Mouse (Mus musculus) liver, adult 2 months (tissue): ENCODE results near the gene Npas2.

Experiments used
- CTCF ChIP-seq: fragments of 200-500 bp; IDR thresholded peaks from 2 replicates; pipeline ENCODE4 v1.5.1; 2011; ENCODE audit warnings: low read depth, low read length, control low read depth
- POLR2A ChIP-seq: fragments of 200-500 bp; IDR thresholded peaks from 2 replicates; pipeline ENCODE4 v1.6.1; 2011; ENCODE audit warnings: low read length, control low read depth; ENCODE audit not compliant: insufficient read depth; ENCODE audit errors: extremely low read depth

GRCm38 (mm10) chr1:39272976-39273375 lies 79.4 kb downstream of the Npas2 start:
- TF ChIP-seq POLR2A (no peak), CTCF (no peak)
